Comparison of ENCODE assay signal across 8 mouse cellular contexts in the genomic region with DNA sequence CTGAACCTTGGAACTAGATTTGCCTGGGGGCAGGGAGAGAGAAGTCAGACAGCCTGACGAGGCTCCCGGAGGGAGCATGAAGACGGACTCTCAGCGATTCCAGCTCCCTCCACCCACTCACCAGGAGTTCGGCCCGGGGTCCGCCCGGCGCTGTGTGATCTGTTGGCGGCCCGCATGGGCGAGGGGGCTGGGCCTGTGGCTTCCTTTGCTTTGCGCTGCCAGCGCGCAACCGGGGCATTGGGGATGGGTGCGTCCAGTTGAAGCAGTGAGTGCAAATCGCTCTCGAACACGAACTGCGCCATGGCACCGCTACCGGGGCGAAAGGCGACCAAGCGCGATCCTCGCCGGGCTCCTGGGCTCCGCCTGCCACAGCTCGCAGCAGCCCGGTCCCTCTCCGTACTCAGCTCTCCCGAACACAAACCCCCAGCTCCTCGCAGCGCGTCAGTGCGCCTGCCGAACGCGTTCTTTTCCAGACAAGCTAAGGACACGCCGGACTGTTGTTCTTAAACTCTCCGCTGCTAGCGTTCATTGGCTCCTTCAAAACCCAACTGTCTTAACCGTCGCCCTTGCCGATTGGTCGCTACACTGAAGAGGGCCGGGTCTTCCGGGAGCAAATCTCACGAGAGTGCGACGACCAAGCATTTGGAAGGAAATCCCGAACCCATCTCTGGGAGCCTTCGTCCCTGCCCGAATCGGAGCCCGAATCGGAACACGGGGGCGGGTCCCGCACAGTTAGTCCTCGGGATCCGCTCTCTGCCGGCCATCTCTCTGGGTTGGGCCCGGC. TPM values are rescaled to one million over a fixed set of nuclear protein-coding genes. Genes with fewer than 3 reads are reported as not detected.
DNase-seq lines count a peak whose midpoint lies in the region; ATAC-seq and TF ChIP-seq lines count a peak whose summit lies in the region.

A gene (minus strand): TSS at position 533 of the 784 bp plus-strand sequence.

- H3K9me3 ChIP-seq in G1E (replicated peaks), result no peaks in the 10 kb centered on the region
- H3K9me3 ChIP-seq in forebrain, postnatal 0 days (ENCODE audit: low read length), result no peaks in the 10 kb centered on the region
- H3K9me3 ChIP-seq in lung, embryonic 16.5 days (ENCODE audit: control insufficient read depth, low read length), result no peaks in the 10 kb centered on the region

- peak within 1 kb of the TSS; percentile 63 for H3K9ac ChIP-seq in forebrain, postnatal 0 days
- H3K9ac ChIP-seq in lung, embryonic 16.5 days (ENCODE audit: low read length), result peak within 1 kb of the TSS; percentile 88

- H3K4me3 ChIP-seq in G1E (ENCODE audit: low read depth, low read length), result peak within 1 kb of the TSS; percentile 93
- H3K4me3 ChIP-seq in forebrain, postnatal 0 days (ENCODE audit: low read depth, low read length), result peak within 1 kb of the TSS; percentile 49
- H3K4me3 ChIP-seq in lung, embryonic 16.5 days (ENCODE audit: low read length), result peak within 1 kb of the TSS; percentile 78

- peak; percentile 92 for ATAC-seq in G1E (ENCODE audit: extremely low read depth, insufficient number of reproducible peaks, low FRiP score, poor library complexity, severe bottlenecking)
- ATAC-seq in forebrain, postnatal 0 days, result peak; percentile 99
- ATAC-seq in hematopoietic stem cell, adult 5-6 weeks (replicated peaks in 1 of 2; ENCODE audit: insufficient read depth in 1 of 2, low FRiP score in 2 of 2, low TSS enrichment in 1 of 2, low read depth in 1 of 2, poor library complexity in 2 of 2, severe bottlenecking in 2 of 2), result peak; percentile 95 to 96
- ATAC-seq in lung, embryonic 16.5 days (ENCODE audit: low read depth), result peak; percentile 97

- TF ChIP-seq CTCF in G1E (IDR thresholded peaks at IDR 0.05; ENCODE audit: low read depth, low read length), result no peak
- peak; percentile 28; the same call in 1 of the 2 replicates for TF ChIP-seq CTCF in forebrain, postnatal 0 days (IDR thresholded peaks at IDR 0.05; ENCODE audit: low read depth)

- peaks cover 54% of the 10 kb centered on the region for H3K4me1 ChIP-seq in G1E (ENCODE audit: insufficient read depth, low read depth, low read length)
- peaks cover 5% of the 10 kb centered on the region for H3K4me1 ChIP-seq in forebrain, postnatal 0 days (ENCODE audit: insufficient read depth)
- H3K4me1 ChIP-seq in lung, embryonic 16.5 days (replicated peaks; ENCODE audit: control insufficient read depth, insufficient read depth, low read length), result peaks cover 28% of the 10 kb centered on the region

- WGBS in forebrain, postnatal 0 days, result 2% methylated on average over 66 of the region's 67 CpGs
- WGBS in lung, embryonic 16.5 days, result under 1% methylated on average over 66 of the region's 67 CpGs

- peak; percentile 94 for DNase-seq in G1E (ENCODE audit: low spot score)
- peak; percentile 68 to 77 for DNase-seq in cerebellum, adult 18-20 months
- DNase-seq in forebrain, postnatal 0 days, result peak; percentile 97
- DNase-seq in layer of hippocampus, adult 9-10 months (ENCODE audit: low spot score), result peak; percentile 73
- peak; percentile 71 for DNase-seq in ovary, postnatal 10 days (ENCODE audit: low spot score)
- peak; percentile 82 to 84 for DNase-seq in thymus, postnatal 10 days (ENCODE audit: low spot score in 2 of 2)

- peaks cover 10% of the 10 kb centered on the region; the same call in 1 of the 2 replicates for H3K27me3 ChIP-seq in G1E (ENCODE audit: insufficient read depth, low read length)
- H3K27me3 ChIP-seq in forebrain, postnatal 0 days (ENCODE audit: insufficient read depth, low read length), result no peaks in the 10 kb centered on the region
- H3K27me3 ChIP-seq in lung, embryonic 16.5 days (ENCODE audit: control insufficient read depth, insufficient read depth, low read depth, low read length), result no peaks in the 10 kb centered on the region

- H3K36me3 ChIP-seq in G1E (replicated peaks), result peaks cover 45% of the 10 kb centered on the region
- H3K36me3 ChIP-seq in forebrain, postnatal 0 days (ENCODE audit: insufficient read depth), result peaks cover 7% of the 10 kb centered on the region
- H3K36me3 ChIP-seq in lung, embryonic 16.5 days (ENCODE audit: control insufficient read depth, insufficient read depth, low read length), result peaks cover 15% of the 10 kb centered on the region

- peak within 1 kb of the TSS; percentile 88 for H3K27ac ChIP-seq in forebrain, postnatal 0 days (ENCODE audit: low read depth, low read length)
- H3K27ac ChIP-seq in lung, embryonic 16.5 days (ENCODE audit: low read length), result peak within 1 kb of the TSS; percentile 89

- H3K4me2 ChIP-seq in forebrain, postnatal 0 days (ENCODE audit: low read depth), result peak within 1 kb of the TSS; percentile 87
- peak within 1 kb of the TSS; percentile 97 for H3K4me2 ChIP-seq in lung, embryonic 16.5 days (ENCODE audit: low read depth, low read length)

RNA-seq across cellular contexts. Expression of the gene that starts here (rescaled TPM):
- total RNA-seq in G1E (2014; fragmentation: Nextera tagmentation), result 43.7 and 52.5 TPM in 2 replicates
- 86.2 and 97.4 TPM in 2 replicates for total RNA-seq in G1E (2017)
- polyA plus RNA-seq in G1E (2012), result 153 and 175 TPM in 2 replicates
- total RNA-seq in forebrain, postnatal 0 days (2014; rRNA removed), result 17.6 and 21.6 TPM in 2 replicates
- 24.1 and 27.1 TPM in 2 replicates for polyA plus RNA-seq in forebrain, postnatal 0 days (2015; fragmentation: Nextera tagmentation; extraction: Ambion mirVana)
- 61.3 and 63.3 TPM in 2 replicates for total RNA-seq in hematopoietic stem cell, adult 5-6 weeks (2017)
- polyA plus RNA-seq in lung, embryonic 16.5 days (2015; fragmentation: Nextera tagmentation; extraction: Ambion mirVana), result 292 TPM in 2 replicates

Comparison
In these comparisons a context has a peak if more than half of its experiments do, and no peak if none do; other contexts are left out.
1. Peak in every context shown above with its lines: DNase-seq, ATAC-seq, H3K4me3 ChIP-seq and H3K27ac ChIP-seq.